Mouse (Mus musculus) forebrain, embryonic 15.5 days (tissue): ENCODE measurements around the gene Map7. TPM values are rescaled to one million over a fixed set of nuclear protein-coding genes. Genes with fewer than 3 reads are reported as not detected.

ENCODE experiments used
- ATAC-seq: fragments of 200-750 bp; cut with Nextera tagmentation; replicated peaks from 2 replicates; pipeline ENCODE4 v1.8.0; 2017; ENCODE audit warnings: mild to moderate bottlenecking, moderate TSS enrichment, moderate library complexity
- H3K27ac ChIP-seq: fragments of 300-500 bp; sonication (generic); replicated peaks from 2 replicates; pipeline ENCODE4 v1.5.1; 2015; ENCODE audit warnings: mild to moderate bottlenecking, inconsistent platforms
- H3K27me3 ChIP-seq: fragments of 300-500 bp; sonication (generic); 2 replicates; pipeline ENCODE4 v1.6.1; 2015; ENCODE audit warnings: inconsistent platforms
- H3K36me3 ChIP-seq: fragments of 300-500 bp; sonication (generic); 2 replicates; pipeline ENCODE4 v1.6.1; 2015; ENCODE audit warnings: mild to moderate bottlenecking, inconsistent platforms
- H3K4me1 ChIP-seq: fragments of 300-500 bp; sonication (generic); 2 replicates; pipeline ENCODE4 v1.6.1; 2015; ENCODE audit warnings: inconsistent platforms
- H3K4me2 ChIP-seq: fragments of 300-500 bp; sonication (generic); replicated peaks from 2 replicates; pipeline ENCODE4 v1.6.1; 2015; ENCODE audit warnings: mild to moderate bottlenecking, inconsistent platforms
- H3K4me3 ChIP-seq: fragments of 300-500 bp; sonication (generic); 2 replicates; pipeline ENCODE4 v1.5.1; 2015; ENCODE audit warnings: mild to moderate bottlenecking, inconsistent platforms
- H3K9ac ChIP-seq: fragments of 300-500 bp; sonication (generic); replicated peaks from 2 replicates; pipeline ENCODE4 v1.6.1; 2015; ENCODE audit warnings: mild to moderate bottlenecking, inconsistent platforms
- H3K9me3 ChIP-seq: fragments of 300-500 bp; sonication (generic); 2 replicates; pipeline ENCODE4 v1.6.1; 2016; ENCODE audit warnings: inconsistent platforms
- WGBS: fragments of 180-500 bp; shearing (Covaris S2); methylation state at CpG from one replicate; pipeline ENCODE4 v1.1.7; 2015; ENCODE audit warnings: mixed read lengths; 5-methylcytosine and 5-hydroxymethylcytosine counted together
- polyA plus RNA-seq: library from polyadenylated mRNA; unstranded; fragments of >200 nt; fragmentation: Nextera tagmentation; extraction: Ambion mirVana; gene quantifications from 2 replicates; pipeline ENCODE4 v1.2.1, GENCODE M21; 2015

The Map7 gene
- polyA plus RNA-seq, 1 experiment from 2014 or later: 4.7 TPM

- H3K9me3 ChIP-seq: no peaks in the 10 kb centered on the region
- H3K4me2 ChIP-seq: no peak overlapping the region
- H3K36me3 ChIP-seq: no peaks in the 10 kb centered on the region
- H3K27me3 ChIP-seq: no peaks in the 10 kb centered on the region
- no peak overlapping the region for H3K9ac ChIP-seq
- no peak for ATAC-seq
- no peak overlapping the region for H3K27ac ChIP-seq
- no peaks in the 10 kb centered on the region for H3K4me1 ChIP-seq
- WGBS: 80% methylated on average over 8 of the region's 8 CpGs
- H3K4me3 ChIP-seq: no peak overlapping the region
Measured at GRCm38 (mm10) chr10:20157021-20157726, 8.9 kb downstream of the Map7 start.

- no peak overlapping the region for H3K4me2 ChIP-seq
- no peaks in the 10 kb centered on the region for H3K9me3 ChIP-seq
- no peak overlapping the region for H3K4me3 ChIP-seq
- no peak overlapping the region for H3K9ac ChIP-seq
- 76% methylated on average over 4 of the region's 4 CpGs for WGBS
- H3K27me3 ChIP-seq: no peaks in the 10 kb centered on the region
- H3K36me3 ChIP-seq: no peaks in the 10 kb centered on the region
- ATAC-seq: no peak
- no peaks in the 10 kb centered on the region for H3K4me1 ChIP-seq
- H3K27ac ChIP-seq: no peak overlapping the region
Measured at GRCm38 (mm10) chr10:20158756-20159155, 10.5 kb downstream of the Map7 start.

GRCm38 (mm10) chr10:20159308-20159707, 11.0 kb downstream of the Map7 start:
- no peak for ATAC-seq
- H3K27me3 ChIP-seq: no peaks in the 10 kb centered on the region
- H3K9ac ChIP-seq: no peak overlapping the region
- H3K4me3 ChIP-seq: no peak overlapping the region
- 91% methylated on average over 5 of the region's 5 CpGs for WGBS
- H3K36me3 ChIP-seq: no peaks in the 10 kb centered on the region
- H3K9me3 ChIP-seq: no peaks in the 10 kb centered on the region
- no peaks in the 10 kb centered on the region for H3K4me1 ChIP-seq
- H3K27ac ChIP-seq: no peak overlapping the region
- H3K4me2 ChIP-seq: no peak overlapping the region

GRCm38 (mm10) chr10:20160914-20161313, 12.6 kb downstream of the Map7 start:
- 75% methylated on average over 8 of the region's 8 CpGs for WGBS
- no peaks in the 10 kb centered on the region for H3K36me3 ChIP-seq
- no peak overlapping the region for H3K4me3 ChIP-seq
- H3K4me1 ChIP-seq: no peaks in the 10 kb centered on the region
- no peaks in the 10 kb centered on the region for H3K9me3 ChIP-seq
- H3K27ac ChIP-seq: no peak overlapping the region
- no peaks in the 10 kb centered on the region for H3K27me3 ChIP-seq
- H3K9ac ChIP-seq: no peak overlapping the region
- ATAC-seq: no peak
- H3K4me2 ChIP-seq: no peak overlapping the region

- Histone ChIP-seq H3K4me1 (no peaks in the 10 kb centered on the region), H3K27ac (no peak overlapping the region), H3K27me3 (no peaks in the 10 kb centered on the region), H3K4me2 (no peak overlapping the region), H3K9ac (no peak overlapping the region), H3K4me3 (no peak overlapping the region), H3K36me3 (no peaks in the 10 kb centered on the region), H3K9me3 (no peaks in the 10 kb centered on the region)
- 91% methylated on average over 5 of the region's 5 CpGs for WGBS
- no peak for ATAC-seq
Measured at GRCm38 (mm10) chr10:20164810-20165209, 16.5 kb downstream of the Map7 start.

- WGBS: 80% methylated on average over 11 of the region's 11 CpGs
- Histone ChIP-seq H3K27me3 (no peaks in the 10 kb centered on the region), H3K9ac (no peak overlapping the region), H3K9me3 (no peaks in the 10 kb centered on the region), H3K27ac (no peak overlapping the region), H3K4me3 (no peak overlapping the region), H3K4me1 (peaks cover 20% of the 10 kb centered on the region), H3K36me3 (no peaks in the 10 kb centered on the region), H3K4me2 (no peak overlapping the region)
- ATAC-seq: no peak
Measured at GRCm38 (mm10) chr10:20166797-20167196, 18.5 kb downstream of the Map7 start.

GRCm38 (mm10) chr10:20167467-20167866, 19.2 kb downstream of the Map7 start:
- no peaks in the 10 kb centered on the region for H3K36me3 ChIP-seq
- no peaks in the 10 kb centered on the region for H3K9me3 ChIP-seq
- no peak overlapping the region for H3K4me3 ChIP-seq
- H3K4me2 ChIP-seq: no peak overlapping the region
- H3K9ac ChIP-seq: no peak overlapping the region
- no peaks in the 10 kb centered on the region for H3K27me3 ChIP-seq
- H3K27ac ChIP-seq: no peak overlapping the region
- 94% methylated on average over 4 of the region's 4 CpGs for WGBS
- no peak for ATAC-seq
- H3K4me1 ChIP-seq: peaks cover 21% of the 10 kb centered on the region

GRCm38 (mm10) chr10:20169182-20169674, 21.0 kb downstream of the Map7 start:
- ATAC-seq: no peak
- no peak overlapping the region for H3K9ac ChIP-seq
- peaks cover 21% of the 10 kb centered on the region for H3K4me1 ChIP-seq
- WGBS: 90% methylated on average over 3 of the region's 3 CpGs
- no peak overlapping the region for H3K27ac ChIP-seq
- H3K36me3 ChIP-seq: no peaks in the 10 kb centered on the region
- no peak overlapping the region for H3K4me2 ChIP-seq
- no peaks in the 10 kb centered on the region for H3K9me3 ChIP-seq
- no peak overlapping the region for H3K4me3 ChIP-seq
- H3K27me3 ChIP-seq: no peaks in the 10 kb centered on the region

- Histone ChIP-seq H3K4me1 (peaks cover 21% of the 10 kb centered on the region), H3K4me3 (peak overlapping the region; percentile 35), H3K27ac (peak overlapping the region; percentile 47; the same call in 1 of the 2 replicates), H3K4me2 (peak overlapping the region; percentile 67), H3K36me3 (no peaks in the 10 kb centered on the region), H3K9ac (peak overlapping the region; percentile 39), H3K27me3 (no peaks in the 10 kb centered on the region), H3K9me3 (no peaks in the 10 kb centered on the region)
- WGBS: 18% methylated on average over 19 of the region's 19 CpGs
- peak; percentile 11 for ATAC-seq
Measured at GRCm38 (mm10) chr10:20169927-20170604, 21.8 kb downstream of the Map7 start.

GRCm38 (mm10) chr10:20170605-20171088, 22.4 kb downstream of the Map7 start:
- peak overlapping the region; percentile 47 for H3K27ac ChIP-seq
- peak overlapping the region; percentile 35 for H3K4me3 ChIP-seq

GRCm38 (mm10) chr10:20171209-20171608, 22.9 kb downstream of the Map7 start:
- Histone ChIP-seq H3K9ac (no peak overlapping the region), H3K4me2 (peak overlapping the region; percentile 67), H3K4me1 (peaks cover 21% of the 10 kb centered on the region), H3K27me3 (no peaks in the 10 kb centered on the region), H3K27ac (peak overlapping the region; percentile 47), H3K4me3 (peak overlapping the region; percentile 35), H3K9me3 (no peaks in the 10 kb centered on the region), H3K36me3 (no peaks in the 10 kb centered on the region)
- no peak for ATAC-seq
- WGBS: 62% methylated on average over 12 of the region's 12 CpGs

More at GRCm38 (mm10) chr10:20170605-20171088, 22.4 kb downstream of the Map7 start:
- ATAC-seq: peak; percentile 97
- Histone ChIP-seq H3K4me2 (peak overlapping the region; percentile 67), H3K9me3 (no peaks in the 10 kb centered on the region), H3K36me3 (no peaks in the 10 kb centered on the region), H3K27me3 (no peaks in the 10 kb centered on the region), H3K9ac (peak overlapping the region; percentile 39), H3K4me1 (peaks cover 21% of the 10 kb centered on the region)
- 7% methylated on average over 11 of the region's 11 CpGs for WGBS

GRCm38 (mm10) chr10:20171756-20172155, 23.5 kb downstream of the Map7 start:
- Histone ChIP-seq H3K9me3 (no peaks in the 10 kb centered on the region), H3K27me3 (no peaks in the 10 kb centered on the region), H3K36me3 (no peaks in the 10 kb centered on the region), H3K27ac (no peak overlapping the region), H3K4me3 (peak overlapping the region; percentile 35; the same call in 1 of the 2 replicates), H3K4me1 (peaks cover 21% of the 10 kb centered on the region), H3K9ac (no peak overlapping the region), H3K4me2 (no peak overlapping the region)
- WGBS: 63% methylated on average over 4 of the region's 4 CpGs
- no peak for ATAC-seq
